Mouse (Mus musculus): ENCODE measurements around the gene Col6a2. TPM values are rescaled to one million over a fixed set of nuclear protein-coding genes. Genes with fewer than 3 reads are reported as not detected.

Col6a2 gene
- polyA plus RNA-seq, 1 experiment from 2014 or later = 11.6 TPM

DNA sequence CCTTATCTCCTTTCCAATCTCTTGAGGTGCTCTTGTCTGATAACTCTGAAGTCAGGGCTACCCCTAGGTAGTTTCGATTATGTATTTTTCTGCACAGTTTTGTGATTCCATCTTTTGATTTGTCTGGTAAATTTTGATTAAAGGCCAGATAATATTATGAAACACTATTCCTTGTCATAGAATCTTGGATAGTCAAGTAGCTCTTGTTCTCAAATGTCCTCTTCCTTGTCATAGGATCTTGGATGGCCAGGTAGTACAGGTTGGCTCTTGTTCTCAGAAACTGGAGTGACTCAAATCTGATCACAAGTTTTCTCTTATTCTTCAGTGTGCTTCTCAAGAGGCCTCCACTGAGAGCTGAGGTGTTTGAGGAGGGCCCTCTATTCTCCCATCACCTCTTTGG is 7.2 kb upstream of the Col6a2 start:
- Histone ChIP-seq H3K4me2 (no peak overlapping the region), H3K27ac (ENCODE audit: low read depth, low read length) (no peak overlapping the region), H3K9me3 (replicated peaks; ENCODE audit: control insufficient read depth, low read length) (no peaks in the 10 kb centered on the region), H3K9ac (ENCODE audit: low read depth, low read length) (no peak overlapping the region), H3K27me3 (ENCODE audit: control insufficient read depth, insufficient read depth, low read length) (peaks cover 3% of the 10 kb centered on the region; the same call in 1 of the 2 replicates), H3K36me3 (ENCODE audit: control insufficient read depth, insufficient read depth, low read length) (no peaks in the 10 kb centered on the region), H3K4me1 (ENCODE audit: control insufficient read depth, insufficient read depth, low read length) (peaks cover 8% of the 10 kb centered on the region), H3K4me3 (ENCODE audit: low read depth, low read length) (no peak overlapping the region)
- 84% methylated on average over 1 of the region's 1 CpGs for WGBS (ENCODE audit: insufficient replicate concordance)
- ATAC-seq (replicated peaks; ENCODE audit: insufficient number of reproducible peaks, low FRiP score, low TSS enrichment) = no peak

DNA sequence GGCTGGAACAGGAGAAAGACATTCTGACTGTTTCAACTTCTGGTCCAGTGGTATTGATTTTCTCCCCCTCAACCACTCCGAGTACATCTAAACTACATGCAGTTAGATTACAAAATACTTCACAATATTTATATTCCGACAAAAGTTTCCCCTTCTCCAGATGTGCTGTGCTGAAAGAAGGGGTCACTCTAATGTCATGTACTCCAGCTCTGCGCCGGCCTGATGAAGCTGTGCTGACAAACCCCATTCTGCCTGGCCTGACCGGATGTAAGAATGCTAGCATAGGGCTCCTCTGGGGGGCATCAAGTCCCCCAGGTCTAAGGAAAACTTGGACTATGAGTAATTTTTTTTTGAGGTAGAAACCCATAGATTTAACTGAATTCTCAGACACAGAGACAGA is 4.3 kb upstream of the Col6a2 start:
- H3K36me3 ChIP-seq (ENCODE audit: control insufficient read depth, insufficient read depth, low read length) = no peaks in the 10 kb centered on the region
- H3K9me3 ChIP-seq (replicated peaks; ENCODE audit: control insufficient read depth, low read length) = no peaks in the 10 kb centered on the region
- peaks cover 5% of the 10 kb centered on the region; the same call in 1 of the 2 replicates for H3K27me3 ChIP-seq (ENCODE audit: control insufficient read depth, insufficient read depth, low read length)
- peaks cover 7% of the 10 kb centered on the region for H3K4me1 ChIP-seq (ENCODE audit: control insufficient read depth, insufficient read depth, low read length)
- H3K9ac ChIP-seq (ENCODE audit: low read depth, low read length) = no peak overlapping the region
- H3K27ac ChIP-seq (ENCODE audit: low read depth, low read length) = no peak overlapping the region
- 77% methylated on average over 5 of the region's 5 CpGs for WGBS (ENCODE audit: insufficient replicate concordance)
- ATAC-seq (replicated peaks; ENCODE audit: insufficient number of reproducible peaks, low FRiP score, low TSS enrichment) = no peak
- H3K4me3 ChIP-seq (ENCODE audit: low read depth, low read length) = no peak overlapping the region
- H3K4me2 ChIP-seq = no peak overlapping the region

DNA sequence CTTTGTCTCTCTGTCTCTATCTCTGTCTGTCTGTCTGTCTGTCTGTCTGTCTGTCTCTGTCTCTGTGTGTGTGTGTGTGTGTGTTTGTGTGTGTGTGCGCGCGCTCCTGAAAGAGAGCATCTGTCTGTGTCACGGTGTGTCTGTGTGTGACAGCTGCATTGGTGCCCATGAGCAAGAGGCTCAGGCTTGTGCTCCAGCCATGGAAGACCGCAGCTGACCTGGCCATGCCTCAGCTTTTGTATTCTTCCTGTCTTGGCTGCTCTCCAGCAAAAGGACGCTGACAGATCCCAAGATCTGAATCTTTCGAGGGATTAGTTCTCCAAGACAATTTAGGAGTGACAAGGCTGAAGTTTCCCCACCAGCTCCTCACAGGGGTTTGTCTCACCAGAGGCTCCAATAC is 1.5 kb upstream of the Col6a2 start:
- H3K4me3 ChIP-seq (ENCODE audit: low read depth, low read length) = no peak overlapping the region
- no peaks in the 10 kb centered on the region for H3K36me3 ChIP-seq (ENCODE audit: control insufficient read depth, insufficient read depth, low read length)
- H3K9me3 ChIP-seq (replicated peaks; ENCODE audit: control insufficient read depth, low read length) = no peaks in the 10 kb centered on the region
- 70% methylated on average over 7 of the region's 7 CpGs for WGBS (ENCODE audit: insufficient replicate concordance)
- H3K27ac ChIP-seq (ENCODE audit: low read depth, low read length) = no peak overlapping the region
- H3K9ac ChIP-seq (ENCODE audit: low read depth, low read length) = no peak overlapping the region
- ATAC-seq (replicated peaks; ENCODE audit: insufficient number of reproducible peaks, low FRiP score, low TSS enrichment) = no peak
- peaks cover 5% of the 10 kb centered on the region; the same call in 1 of the 2 replicates for H3K27me3 ChIP-seq (ENCODE audit: control insufficient read depth, insufficient read depth, low read length)
- H3K4me2 ChIP-seq = no peak overlapping the region
- peaks cover 8% of the 10 kb centered on the region for H3K4me1 ChIP-seq (ENCODE audit: control insufficient read depth, insufficient read depth, low read length)

DNA sequence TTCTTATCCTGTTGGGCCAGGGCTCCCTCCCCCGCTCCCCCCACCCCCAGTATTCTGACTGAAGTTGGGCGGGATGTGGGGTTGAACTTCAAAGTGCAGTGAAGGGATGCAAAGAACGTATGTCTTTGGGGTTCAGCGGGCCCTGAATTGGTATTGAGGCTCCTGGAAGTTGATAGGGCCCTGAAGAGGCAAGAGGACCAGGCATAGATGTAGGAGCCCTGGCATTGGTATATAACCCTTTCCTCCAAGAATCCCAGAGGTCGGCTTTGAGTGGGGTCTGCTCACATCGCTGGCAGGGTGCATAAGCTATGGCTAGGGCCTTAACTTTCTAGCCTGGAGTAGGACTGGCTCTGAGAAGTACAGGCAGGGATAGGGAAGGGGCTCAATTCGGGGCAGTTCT is 304 bp upstream of the Col6a2 start:
- Histone ChIP-seq H3K36me3 (ENCODE audit: control insufficient read depth, insufficient read depth, low read length) (no peaks in the 10 kb centered on the region), H3K9ac (ENCODE audit: low read depth, low read length) (0 out of 2 replicates have a peak overlapping the region, but pooled peaks have one; percentile 16), H3K4me3 (ENCODE audit: low read depth, low read length) (peak overlapping the region; percentile 39), H3K27me3 (ENCODE audit: control insufficient read depth, insufficient read depth, low read length) (peaks cover 5% of the 10 kb centered on the region; the same call in 1 of the 2 replicates), H3K9me3 (replicated peaks; ENCODE audit: control insufficient read depth, low read length) (no peaks in the 10 kb centered on the region), H3K4me2 (peak overlapping the region; percentile 60), H3K4me1 (ENCODE audit: control insufficient read depth, insufficient read depth, low read length) (peaks cover 8% of the 10 kb centered on the region), H3K27ac (ENCODE audit: low read depth, low read length) (no peak overlapping the region)
- 21% methylated on average over 6 of the region's 7 CpGs for WGBS (ENCODE audit: insufficient replicate concordance)
- no peak for ATAC-seq (replicated peaks; ENCODE audit: insufficient number of reproducible peaks, low FRiP score, low TSS enrichment)

DNA sequence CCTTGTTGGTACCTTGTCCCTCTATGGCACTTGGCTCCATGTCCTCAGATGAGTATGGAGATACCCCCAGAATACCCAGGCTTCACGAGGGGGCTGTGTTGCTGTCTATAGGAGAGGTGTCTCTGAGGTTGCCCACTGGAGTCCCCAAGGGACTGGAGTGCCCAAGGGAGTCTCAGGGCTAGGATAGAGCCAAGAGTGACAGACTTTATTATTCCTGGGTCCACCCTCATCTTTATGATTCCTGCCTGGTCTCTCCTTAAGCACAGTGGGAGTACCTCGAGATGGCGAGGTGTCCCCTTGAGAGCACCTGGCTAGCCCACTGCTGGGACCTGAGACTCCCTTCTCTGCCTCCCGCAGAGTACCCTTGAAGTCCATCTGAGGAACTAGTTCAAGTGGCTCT is 1.0 kb downstream of the Col6a2 start:
- Histone ChIP-seq H3K4me2 (peak overlapping the region; percentile 60), H3K4me1 (ENCODE audit: control insufficient read depth, insufficient read depth, low read length) (peaks cover 8% of the 10 kb centered on the region), H3K9ac (ENCODE audit: low read depth, low read length) (peak overlapping the region; percentile 65), H3K4me3 (ENCODE audit: low read depth, low read length) (peak overlapping the region; percentile 39), H3K36me3 (ENCODE audit: control insufficient read depth, insufficient read depth, low read length) (no peaks in the 10 kb centered on the region), H3K27me3 (ENCODE audit: control insufficient read depth, insufficient read depth, low read length) (peaks cover 5% of the 10 kb centered on the region; the same call in 1 of the 2 replicates), H3K27ac (ENCODE audit: low read depth, low read length) (no peak overlapping the region), H3K9me3 (replicated peaks; ENCODE audit: control insufficient read depth, low read length) (no peaks in the 10 kb centered on the region)
- ATAC-seq (replicated peaks; ENCODE audit: insufficient number of reproducible peaks, low FRiP score, low TSS enrichment) = no peak
- 64% methylated on average over 4 of the region's 4 CpGs for WGBS (ENCODE audit: insufficient replicate concordance)

DNA sequence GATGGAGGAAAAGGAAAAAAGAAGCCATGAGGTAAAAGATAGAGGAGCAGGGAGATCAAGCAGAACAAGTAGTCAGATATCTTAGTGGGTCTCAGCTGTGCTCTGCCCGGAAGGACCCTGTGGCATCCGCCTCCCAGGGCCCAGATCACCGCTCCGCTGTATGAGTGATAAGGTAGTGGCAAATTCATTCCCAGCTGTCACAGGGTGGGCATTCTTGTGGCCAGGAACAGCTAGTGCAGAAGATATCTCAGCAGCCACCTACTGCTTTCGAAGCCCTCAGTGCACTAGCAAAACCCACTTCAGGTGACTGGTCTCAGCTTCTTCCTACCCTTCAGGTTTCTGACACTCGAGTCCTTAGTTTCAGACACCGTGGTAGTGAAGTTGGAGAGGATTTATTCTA is 11.0 kb downstream of the Col6a2 start:
- Histone ChIP-seq H3K27ac (ENCODE audit: low read depth, low read length) (no peak overlapping the region), H3K4me3 (ENCODE audit: low read depth, low read length) (no peak overlapping the region), H3K4me2 (no peak overlapping the region), H3K27me3 (ENCODE audit: control insufficient read depth, insufficient read depth, low read length) (no peaks in the 10 kb centered on the region), H3K4me1 (ENCODE audit: control insufficient read depth, insufficient read depth, low read length) (no peaks in the 10 kb centered on the region), H3K36me3 (ENCODE audit: control insufficient read depth, insufficient read depth, low read length) (peaks cover 11% of the 10 kb centered on the region; the same call in 1 of the 2 replicates), H3K9ac (ENCODE audit: low read depth, low read length) (no peak overlapping the region), H3K9me3 (replicated peaks; ENCODE audit: control insufficient read depth, low read length) (no peaks in the 10 kb centered on the region)
- WGBS (ENCODE audit: insufficient replicate concordance) = 57% methylated on average over 7 of the region's 7 CpGs
- no peak for ATAC-seq (replicated peaks; ENCODE audit: insufficient number of reproducible peaks, low FRiP score, low TSS enrichment)

DNA sequence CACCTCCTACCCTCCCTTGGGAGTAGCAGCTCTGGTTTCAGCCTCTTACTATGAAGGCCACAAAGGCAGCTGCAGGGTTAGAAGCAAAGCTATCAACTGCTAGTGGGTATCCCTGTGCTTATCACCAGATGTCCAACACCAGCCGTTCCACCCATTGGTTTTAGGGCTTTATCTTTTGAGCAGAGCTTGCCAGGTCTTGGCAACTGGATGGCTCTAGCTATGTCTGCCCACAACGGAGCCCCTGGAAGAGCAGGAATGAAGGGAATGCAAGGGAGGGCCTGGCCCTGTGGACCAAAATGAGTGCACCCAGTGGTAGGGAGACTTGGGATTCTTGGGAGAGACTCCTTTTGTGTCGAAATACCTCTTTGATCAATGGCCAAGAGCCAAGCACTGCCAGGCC is 20.7 kb downstream of the Col6a2 start:
- Histone ChIP-seq H3K4me2 (no peak overlapping the region), H3K27ac (ENCODE audit: low read depth, low read length) (no peak overlapping the region)
- WGBS (ENCODE audit: insufficient replicate concordance) = 38% methylated on average over 3 of the region's 3 CpGs

DNA sequence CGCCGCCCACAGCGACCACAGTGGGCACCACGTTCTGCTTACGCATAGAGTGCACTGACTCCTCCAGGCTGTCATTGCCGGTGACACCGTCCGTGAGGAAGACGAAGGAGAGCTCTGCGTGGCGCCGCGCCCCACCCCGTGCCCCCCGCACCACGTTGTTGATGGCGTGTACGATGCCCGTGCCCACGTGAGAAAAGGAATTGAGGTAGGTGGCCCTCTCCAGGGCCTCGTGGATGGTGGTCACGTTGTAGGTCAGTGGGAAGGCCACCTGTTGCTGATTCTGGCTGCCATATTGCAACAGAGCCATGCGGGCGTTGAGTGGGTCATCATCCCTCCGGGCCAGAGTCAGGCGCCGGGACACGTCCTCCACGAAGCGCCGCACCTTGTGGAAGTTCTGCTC is 27.1 kb downstream of the Col6a2 start:
- no peaks in the 10 kb centered on the region for H3K9me3 ChIP-seq (replicated peaks; ENCODE audit: control insufficient read depth, low read length)
- H3K36me3 ChIP-seq (ENCODE audit: control insufficient read depth, insufficient read depth, low read length) = no peaks in the 10 kb centered on the region
- no peak overlapping the region for H3K4me2 ChIP-seq
- ATAC-seq (replicated peaks; ENCODE audit: insufficient number of reproducible peaks, low FRiP score, low TSS enrichment) = no peak
- no peaks in the 10 kb centered on the region for H3K4me1 ChIP-seq (ENCODE audit: control insufficient read depth, insufficient read depth, low read length)
- no peak overlapping the region for H3K4me3 ChIP-seq (ENCODE audit: low read depth, low read length)
- H3K9ac ChIP-seq (ENCODE audit: low read depth, low read length) = no peak overlapping the region
- WGBS (ENCODE audit: insufficient replicate concordance) = 92% methylated on average over 31 of the region's 31 CpGs
- no peak overlapping the region for H3K27ac ChIP-seq (ENCODE audit: low read depth, low read length)
- H3K27me3 ChIP-seq (ENCODE audit: control insufficient read depth, insufficient read depth, low read length) = no peaks in the 10 kb centered on the region

More for the DNA sequence above, 20.7 kb downstream of the Col6a2 start:
- Histone ChIP-seq H3K27me3 (ENCODE audit: control insufficient read depth, insufficient read depth, low read length) (no peaks in the 10 kb centered on the region), H3K9me3 (replicated peaks; ENCODE audit: control insufficient read depth, low read length) (no peaks in the 10 kb centered on the region), H3K36me3 (ENCODE audit: control insufficient read depth, insufficient read depth, low read length) (peaks cover 5% of the 10 kb centered on the region; the same call in 1 of the 2 replicates), H3K4me3 (ENCODE audit: low read depth, low read length) (no peak overlapping the region), H3K9ac (ENCODE audit: low read depth, low read length) (no peak overlapping the region), H3K4me1 (ENCODE audit: control insufficient read depth, insufficient read depth, low read length) (peaks cover 6% of the 10 kb centered on the region; the same call in 1 of the 2 replicates)
- no peak for ATAC-seq (replicated peaks; ENCODE audit: insufficient number of reproducible peaks, low FRiP score, low TSS enrichment)

DNA sequence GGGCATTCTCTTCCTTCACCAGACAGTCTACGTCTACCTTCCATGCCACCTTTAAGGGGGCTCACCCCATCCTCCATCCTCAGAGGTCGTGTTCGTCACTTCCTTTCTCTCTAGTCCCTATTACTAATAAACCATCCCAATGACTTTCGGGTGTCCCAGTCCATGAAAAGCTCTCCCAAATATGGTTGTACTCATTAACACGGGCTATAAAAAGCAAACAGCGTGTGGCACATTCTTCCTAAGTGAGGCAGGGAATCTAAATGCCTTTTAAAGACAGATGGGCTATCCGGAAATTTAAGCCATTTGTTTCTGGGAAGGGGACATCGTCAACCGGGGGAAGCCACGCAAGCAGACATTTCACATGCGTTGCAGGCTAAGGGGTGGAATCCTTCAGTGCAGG is 33.2 kb downstream of the Col6a2 start:
- ATAC-seq (replicated peaks; ENCODE audit: insufficient number of reproducible peaks, low FRiP score, low TSS enrichment) = no peak
- 58% methylated on average over 11 of the region's 11 CpGs for WGBS (ENCODE audit: insufficient replicate concordance)
- H3K9ac ChIP-seq (ENCODE audit: low read depth, low read length) = no peak overlapping the region
- no peaks in the 10 kb centered on the region for H3K36me3 ChIP-seq (ENCODE audit: control insufficient read depth, insufficient read depth, low read length)
- H3K27me3 ChIP-seq (ENCODE audit: control insufficient read depth, insufficient read depth, low read length) = no peaks in the 10 kb centered on the region
- no peak overlapping the region for H3K4me2 ChIP-seq
- H3K4me3 ChIP-seq (ENCODE audit: low read depth, low read length) = no peak overlapping the region
- H3K4me1 ChIP-seq (ENCODE audit: control insufficient read depth, insufficient read depth, low read length) = peaks cover 13% of the 10 kb centered on the region
- H3K9me3 ChIP-seq (replicated peaks; ENCODE audit: control insufficient read depth, low read length) = no peaks in the 10 kb centered on the region
- H3K27ac ChIP-seq (ENCODE audit: low read depth, low read length) = peak overlapping the region; percentile 85
